Comparison of ENCODE assay signal across 9 mouse cellular contexts in genomic region chr12:12827379-12827778, GRCm38 (mm10).
DNase-seq lines count a peak whose midpoint lies in the region; ATAC-seq lines count a peak whose summit lies in the region.
"Had no signal": no experiment of that assay in that cellular context is flagged by ENCODE, and none has a peak within 500 bp of the region (broad histone marks: within the 10 kb centered on the region; RNA-seq: fewer than 3 reads in every experiment).

No protein-coding gene starts in this region.

- WGBS in neural tube, embryonic 11.5 days: 60% methylated on average over 9 of the region's 9 CpGs
- 49% methylated on average over 9 of the region's 9 CpGs for WGBS in hindbrain, embryonic 12.5 days
- 47% methylated on average over 9 of the region's 9 CpGs for WGBS in midbrain, embryonic 14.5 days

- H3K4me2 ChIP-seq in neural tube, embryonic 11.5 days (ENCODE audit: low read depth): no peak overlapping the region
- no peak overlapping the region for H3K4me2 ChIP-seq in hindbrain, embryonic 12.5 days (replicated peaks)
- H3K4me2 ChIP-seq in midbrain, embryonic 14.5 days (ENCODE audit: low read length): no peak overlapping the region

- H3K9me3 ChIP-seq in neural tube, embryonic 11.5 days (ENCODE audit: control insufficient read depth, low read length): no peaks in the 10 kb centered on the region
- H3K9me3 ChIP-seq in hindbrain, embryonic 12.5 days (replicated peaks): no peaks in the 10 kb centered on the region
- H3K9me3 ChIP-seq in midbrain, embryonic 14.5 days (ENCODE audit: control insufficient read depth, low read length): no peaks in the 10 kb centered on the region

- 0 out of 2 replicates have a peak, but pooled peaks cover 10% of the 10 kb centered on the region for H3K4me1 ChIP-seq in neural tube, embryonic 11.5 days (ENCODE audit: control insufficient read depth, insufficient read depth, low read length)
- peaks cover 20% of the 10 kb centered on the region for H3K4me1 ChIP-seq in hindbrain, embryonic 12.5 days
- peaks cover 17% of the 10 kb centered on the region for H3K4me1 ChIP-seq in midbrain, embryonic 14.5 days (ENCODE audit: control insufficient read depth, insufficient read depth, low read length)

- no peak for DNase-seq in neural tube, embryonic 11.5 days (ENCODE audit: low spot score)
- DNase-seq in neural tube, embryonic 10.5 days (ENCODE audit: extremely low spot score, low spot score): no peak
- peak; percentile 31 for DNase-seq in midbrain, embryonic 14.5 days
- DNase-seq in gastrocnemius, postnatal 36 days: no peak
- no peak for DNase-seq in kidney, postnatal 36 days
- no peak for DNase-seq in urinary bladder, postnatal 4 days (ENCODE audit: low spot score in 2 of 2)
- no peak for DNase-seq in spleen, adult 12 weeks (ENCODE audit: low spot score)
- DNase-seq: kidney, adult 9 months had no signal

- intact Hi-C loops in gastrocnemius, postnatal 36 days (cut with DNase I): no loop called here

- ATAC-seq in neural tube, embryonic 11.5 days (ENCODE audit: insufficient read depth, low FRiP score, low TSS enrichment): no peak; the same call in 1 of the 2 replicates
- ATAC-seq in hindbrain, embryonic 12.5 days (ENCODE audit: low FRiP score): peak; percentile 48
- peak; percentile 15; the same call in 1 of the 2 replicates for ATAC-seq in midbrain, embryonic 14.5 days (ENCODE audit: low FRiP score, low TSS enrichment)

- peak overlapping the region; percentile 63 for H3K27ac ChIP-seq in neural tube, embryonic 11.5 days (ENCODE audit: low read depth, low read length)
- H3K27ac ChIP-seq in hindbrain, embryonic 12.5 days: peak overlapping the region; percentile 81
- H3K27ac ChIP-seq in midbrain, embryonic 14.5 days (replicated peaks; ENCODE audit: low read depth, low read length): peak overlapping the region; percentile 70; the same call in 1 of the 2 replicates

- H3K4me3 ChIP-seq in neural tube, embryonic 11.5 days (ENCODE audit: low read depth, low read length): no peak overlapping the region
- H3K4me3 ChIP-seq in hindbrain, embryonic 12.5 days: no peak overlapping the region
- no peak overlapping the region for H3K4me3 ChIP-seq in midbrain, embryonic 14.5 days (replicated peaks; ENCODE audit: low read depth, low read length)

- H3K27me3 ChIP-seq in neural tube, embryonic 11.5 days (ENCODE audit: control insufficient read depth, insufficient read depth, low read length): no peaks in the 10 kb centered on the region
- H3K27me3 ChIP-seq in hindbrain, embryonic 12.5 days: no peaks in the 10 kb centered on the region
- H3K27me3 ChIP-seq in midbrain, embryonic 14.5 days (ENCODE audit: control insufficient read depth, insufficient read depth, low read length): no peaks in the 10 kb centered on the region

- no peaks in the 10 kb centered on the region for H3K36me3 ChIP-seq in neural tube, embryonic 11.5 days (ENCODE audit: control insufficient read depth, insufficient read depth, low read length)
- no peaks in the 10 kb centered on the region for H3K36me3 ChIP-seq in hindbrain, embryonic 12.5 days
- H3K36me3 ChIP-seq in midbrain, embryonic 14.5 days (ENCODE audit: control insufficient read depth, insufficient read depth, low read length): no peaks in the 10 kb centered on the region

- no peak overlapping the region for H3K9ac ChIP-seq in neural tube, embryonic 11.5 days (ENCODE audit: low read length)
- H3K9ac ChIP-seq in hindbrain, embryonic 12.5 days: no peak overlapping the region
- H3K9ac ChIP-seq in midbrain, embryonic 14.5 days (replicated peaks; ENCODE audit: low read length): no peak overlapping the region
